ENCODE assay signal across 31 mouse cellular contexts in genomic region chr2:79934660-79935059, GRCm38 (mm10).
"Had no signal": no experiment of that assay in that cellular context is flagged by ENCODE, and none has a peak within 500 bp of the region (broad histone marks: within the 10 kb centered on the region; RNA-seq: fewer than 3 reads in every experiment).

No protein-coding gene starts in this region.

- H3K27ac ChIP-seq: left cerebral cortex, adult 2 months; limb, embryonic 10.5 days; limb, embryonic 12.5 days; limb, embryonic 13.5 days; limb, embryonic 15.5 days; liver, embryonic 12.5 days; liver, embryonic 13.5 days; liver, embryonic 14.5 days; liver, embryonic 15.5 days; lung, embryonic 15.5 days; macrophage; midbrain, embryonic 10.5 days; midbrain, embryonic 12.5 days; midbrain, embryonic 13.5 days; midbrain, embryonic 15.5 days; neural tube, embryonic 12.5 days had no signal

- H3K4me2 ChIP-seq: limb, embryonic 12.5 days; limb, embryonic 13.5 days; limb, embryonic 15.5 days; liver, embryonic 11.5 days; liver, embryonic 12.5 days; liver, embryonic 13.5 days; liver, embryonic 15.5 days; lung, embryonic 15.5 days; midbrain, embryonic 11.5 days; midbrain, embryonic 12.5 days; midbrain, embryonic 13.5 days; midbrain, embryonic 15.5 days; neural tube, embryonic 12.5 days had no signal

- H3K9me3 ChIP-seq: limb, embryonic 10.5 days; limb, embryonic 13.5 days; limb, embryonic 15.5 days; liver, embryonic 12.5 days; liver, embryonic 13.5 days; liver, embryonic 15.5 days; lung, embryonic 15.5 days; midbrain, embryonic 10.5 days; midbrain, embryonic 12.5 days; midbrain, embryonic 13.5 days; midbrain, embryonic 15.5 days; neural tube, embryonic 12.5 days had no signal

- H3K4me1 ChIP-seq: limb, embryonic 10.5 days; limb, embryonic 12.5 days; limb, embryonic 13.5 days; limb, embryonic 15.5 days; liver, embryonic 12.5 days; liver, embryonic 13.5 days; liver, embryonic 15.5 days; lung, embryonic 15.5 days; megakaryocyte, embryonic 14.5 days; midbrain, embryonic 10.5 days; midbrain, embryonic 12.5 days; midbrain, embryonic 13.5 days; midbrain, embryonic 15.5 days; neural tube, embryonic 12.5 days had no signal

- H3K4me3 ChIP-seq: left cerebral cortex, adult 2 months; limb, embryonic 10.5 days; limb, embryonic 12.5 days; limb, embryonic 13.5 days; limb, embryonic 15.5 days; liver, embryonic 12.5 days; liver, embryonic 13.5 days; liver, embryonic 15.5 days; lung, embryonic 15.5 days; megakaryocyte, embryonic 14.5 days; midbrain, embryonic 10.5 days; midbrain, embryonic 12.5 days; midbrain, embryonic 13.5 days; midbrain, embryonic 15.5 days; myocyte; neural tube, embryonic 12.5 days had no signal

- H3K9ac ChIP-seq: limb, embryonic 12.5 days; limb, embryonic 13.5 days; limb, embryonic 15.5 days; liver, embryonic 12.5 days; liver, embryonic 13.5 days; liver, embryonic 14.5 days; liver, embryonic 15.5 days; liver, postnatal 0 days; lung, embryonic 15.5 days; midbrain, embryonic 12.5 days; midbrain, embryonic 13.5 days; midbrain, embryonic 15.5 days; neural tube, embryonic 12.5 days had no signal

- H3K27me3 ChIP-seq: limb, embryonic 12.5 days; limb, embryonic 13.5 days; limb, embryonic 15.5 days; liver, embryonic 12.5 days; liver, embryonic 13.5 days; liver, embryonic 15.5 days; lung, embryonic 15.5 days; megakaryocyte, embryonic 14.5 days; midbrain, embryonic 12.5 days; midbrain, embryonic 13.5 days; midbrain, embryonic 15.5 days; neural tube, embryonic 12.5 days had no signal

- ATAC-seq: liver, embryonic 12.5 days; liver, postnatal 0 days; lung, postnatal 0 days; midbrain, embryonic 13.5 days; midbrain, embryonic 15.5 days; midbrain, embryonic 16.5 days had no signal

- DNase-seq: left cerebral cortex, postnatal 4 days; liver; liver, embryonic 13.5 days; liver, postnatal 0 days; lung, adult 18-20 months; lung, adult 2 months; lung, postnatal 10 days; lung, postnatal 36 days; lung, postnatal 4 days; midbrain, embryonic 14.5 days had no signal

- H3K36me3 ChIP-seq: limb, embryonic 10.5 days; limb, embryonic 12.5 days; limb, embryonic 13.5 days; limb, embryonic 15.5 days; liver, embryonic 12.5 days; liver, embryonic 13.5 days; liver, embryonic 15.5 days; lung, embryonic 15.5 days; midbrain, embryonic 10.5 days; midbrain, embryonic 12.5 days; midbrain, embryonic 13.5 days; midbrain, embryonic 15.5 days; neural tube, embryonic 12.5 days had no signal
